Mouse (Mus musculus): Measurements from ENCODE around the gene Dab1. TPM values are rescaled to one million over a fixed set of nuclear protein-coding genes. Genes with fewer than 3 reads are reported as not detected.
A peak's percentile ranks its signal among the peaks of the same experiment; 100 is the strongest.

Gene Dab1
- total RNA-seq, 2 experiments from 2014 or later: 0.16 TPM; not detected in 1

DNA sequence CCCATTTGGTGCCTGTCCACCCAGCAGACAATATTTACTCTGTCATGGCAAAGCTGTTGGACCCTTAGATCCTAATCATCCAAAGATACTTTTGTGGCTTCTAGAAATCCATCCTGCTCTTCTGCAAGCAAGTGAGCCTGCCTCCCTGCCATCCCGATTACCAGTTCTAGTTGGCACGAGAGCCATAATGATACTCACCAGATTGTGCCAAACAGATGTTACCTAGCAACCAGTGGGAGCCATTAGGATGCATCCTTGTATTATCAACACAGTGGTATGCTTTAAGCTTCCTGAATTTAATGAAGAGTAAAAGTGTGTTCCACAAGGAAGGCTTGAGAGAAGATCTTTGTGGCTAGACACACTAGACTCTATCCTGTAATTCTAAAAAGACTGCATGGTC is 355.8 kb downstream of the Dab1 start:
- no peak for DNase-seq

DNA sequence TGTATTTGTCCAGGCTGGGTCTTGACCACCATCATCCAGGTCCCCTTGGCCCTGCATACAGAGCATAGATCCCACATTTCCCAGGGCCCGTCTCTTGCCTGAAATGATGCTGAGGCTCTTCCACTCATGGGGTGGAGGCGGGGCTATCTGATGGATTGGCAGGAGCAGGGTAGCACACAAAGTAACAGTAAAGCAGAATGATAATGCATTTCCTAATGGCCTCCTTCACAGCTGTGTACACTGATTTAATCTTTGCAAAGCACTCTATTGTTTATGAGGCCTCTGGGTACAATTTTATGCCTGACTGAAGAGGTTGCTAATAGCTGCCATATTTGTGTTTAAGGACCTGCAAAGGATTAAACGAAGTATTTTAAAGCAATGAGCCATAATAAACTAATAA is 374.7 kb downstream of the Dab1 start:
- DNase-seq: no peak

DNA sequence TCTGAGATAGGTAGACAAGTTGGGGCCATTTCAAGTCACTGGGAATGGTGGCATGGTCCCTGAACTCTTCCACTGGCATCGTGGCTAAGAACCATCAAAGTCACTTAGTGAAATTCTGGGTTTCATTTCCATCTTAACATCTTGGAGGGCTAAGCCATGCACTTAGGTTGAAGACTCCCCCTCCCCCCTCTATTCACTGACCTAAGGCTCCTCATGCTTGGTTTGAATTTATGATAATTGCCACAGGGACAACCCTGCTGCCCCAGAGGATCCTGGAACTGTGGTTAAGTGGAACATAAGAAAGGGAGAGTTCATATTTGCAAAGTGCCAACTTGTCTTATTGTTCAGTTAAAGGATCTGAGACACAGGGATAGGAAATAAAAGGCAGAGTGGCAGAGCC is 375.2 kb downstream of the Dab1 start:
- no peak for DNase-seq

DNA sequence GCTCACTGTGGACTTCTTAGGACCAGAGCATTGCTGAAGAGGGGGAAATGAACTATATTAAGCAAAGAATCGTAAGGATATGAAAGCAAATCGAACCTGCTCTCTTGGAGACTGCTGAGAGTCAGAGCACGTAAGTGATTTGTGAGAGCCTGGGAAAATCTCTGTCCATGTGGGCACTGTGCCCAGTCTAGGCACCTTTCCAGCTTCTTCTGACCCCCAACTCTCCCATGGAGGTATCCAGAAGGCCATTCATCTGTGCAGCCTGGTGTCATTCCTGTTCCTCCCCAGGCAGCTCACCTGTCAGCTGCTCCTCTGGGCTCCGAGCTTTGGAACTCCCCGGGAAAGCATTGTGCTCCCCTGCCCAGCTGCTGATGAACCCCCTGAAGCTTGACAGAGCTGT is 389.2 kb downstream of the Dab1 start:
- no peak for DNase-seq

DNA sequence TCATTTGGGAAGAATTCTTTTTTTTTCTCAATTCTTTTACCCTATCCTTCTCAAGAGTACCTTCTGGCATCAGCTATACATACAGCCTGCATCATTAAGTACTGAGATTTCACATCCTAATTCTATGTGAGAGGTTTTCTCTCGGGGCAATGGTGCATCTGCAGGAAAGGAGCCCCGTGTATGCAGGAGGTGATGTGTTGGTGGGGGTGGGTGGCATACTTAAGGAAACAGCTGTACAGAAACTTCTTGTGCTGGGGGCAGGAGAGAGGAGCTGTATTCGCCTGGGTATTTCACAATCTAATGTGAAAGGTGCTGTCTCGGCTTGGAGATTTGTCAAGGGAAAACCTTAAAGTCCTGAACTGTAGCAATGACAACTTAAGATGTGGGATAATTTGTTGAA is 392.5 kb downstream of the Dab1 start:
- no peak for DNase-seq

DNA sequence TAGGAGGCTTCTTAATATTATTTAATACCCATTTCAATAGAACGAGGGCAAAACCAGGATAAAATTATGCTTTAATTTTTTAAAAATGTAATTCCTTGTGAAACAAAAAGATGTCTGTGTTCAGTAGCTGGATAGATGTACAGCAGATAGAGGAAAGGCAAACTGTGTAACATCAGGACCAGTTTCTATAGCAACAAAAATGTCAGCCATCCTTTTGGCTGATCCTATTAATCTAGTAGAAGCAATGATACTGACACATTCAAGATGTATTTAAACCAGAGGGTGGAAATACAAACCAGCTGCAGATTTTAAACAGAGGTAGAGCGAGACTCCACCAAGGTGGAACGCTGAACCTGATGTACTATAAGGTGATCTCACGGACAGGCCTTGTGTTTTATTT is 393.0 kb downstream of the Dab1 start:
- no peak for DNase-seq

DNA sequence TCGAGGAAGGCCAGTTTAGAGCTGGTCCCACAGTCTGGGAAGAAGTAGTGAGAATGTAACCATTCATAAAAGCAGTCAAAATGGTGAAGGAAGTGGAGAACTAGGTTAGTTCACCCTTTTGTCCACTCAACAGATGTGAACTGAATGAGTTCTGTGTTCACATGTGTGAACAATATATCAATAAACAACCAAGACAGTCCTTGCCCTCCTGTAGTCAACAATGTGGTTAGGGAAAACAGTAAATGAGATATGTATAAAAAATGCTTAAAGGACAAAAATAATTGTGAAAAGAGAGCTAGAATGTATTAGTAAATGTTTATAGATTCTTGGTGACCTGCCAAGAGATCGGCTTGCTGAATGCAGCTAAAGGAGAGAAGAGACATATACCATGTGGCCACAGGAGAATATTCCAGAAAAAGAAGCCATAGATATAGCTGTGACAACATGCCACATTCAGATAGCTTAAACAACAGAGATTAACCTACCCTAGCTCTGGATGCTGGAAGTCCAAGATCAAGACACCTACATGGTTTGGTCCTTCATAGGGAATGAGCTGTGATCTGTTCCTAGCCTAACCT is 406.0 kb downstream of the Dab1 start:
- DNase-seq: no peak

DNA sequence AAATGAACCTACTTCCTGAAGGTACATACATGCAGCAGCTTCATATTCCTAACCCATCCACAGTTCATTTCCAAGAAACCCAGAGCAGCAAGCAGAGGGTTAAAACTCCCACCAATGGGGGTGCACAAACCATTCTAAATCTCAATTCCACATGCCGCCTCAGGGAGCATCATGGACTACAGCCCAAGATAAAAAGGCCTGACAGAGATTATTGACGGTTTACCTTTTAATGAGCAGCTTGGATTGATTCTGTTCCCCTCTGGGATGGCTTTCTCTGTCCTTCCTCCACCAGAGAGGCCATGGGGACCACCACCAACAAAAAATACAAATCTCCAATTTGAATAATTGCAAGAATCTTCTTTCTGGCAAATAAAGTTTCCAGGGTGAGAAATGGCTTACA is 407.7 kb downstream of the Dab1 start:
- no peak for DNase-seq

DNA sequence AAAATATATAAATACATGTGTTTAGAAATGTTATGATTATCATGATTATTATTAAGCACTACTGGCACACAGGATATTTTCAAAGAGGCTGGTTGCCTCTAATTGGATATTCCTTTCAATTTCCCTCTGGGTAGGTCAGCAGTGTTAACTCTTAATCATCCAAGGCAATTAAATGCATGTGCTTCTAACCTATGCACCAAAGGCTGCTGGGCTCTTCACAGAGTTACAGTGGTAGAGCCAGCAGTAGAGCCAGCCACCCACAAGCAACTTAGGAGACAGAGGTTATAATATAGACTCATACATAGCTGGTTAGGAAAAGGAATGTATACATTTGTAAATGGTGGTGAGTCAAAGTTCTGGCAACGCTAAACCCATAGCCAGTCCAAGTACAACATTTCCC is 408.1 kb downstream of the Dab1 start:
- no peak for DNase-seq

DNA sequence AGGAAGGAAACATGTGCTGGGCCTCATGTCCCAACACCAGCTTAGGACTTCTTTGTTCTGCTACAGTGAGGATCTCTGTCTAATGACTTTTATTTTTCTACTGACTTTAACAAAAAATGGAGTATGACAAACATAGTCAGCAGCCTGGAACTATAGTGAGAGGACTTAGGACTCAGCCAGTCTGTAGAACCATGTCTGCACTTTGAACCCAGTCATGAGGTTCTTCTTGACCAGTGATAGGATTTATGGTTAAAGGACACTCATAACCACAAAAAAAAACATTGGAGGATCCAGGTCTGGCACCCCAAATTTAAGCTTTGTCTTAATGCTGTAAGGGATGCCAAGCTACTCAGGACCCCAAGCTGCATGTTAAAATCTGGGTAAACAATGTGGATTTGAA is 416.9 kb downstream of the Dab1 start:
- no peak for DNase-seq

DNA sequence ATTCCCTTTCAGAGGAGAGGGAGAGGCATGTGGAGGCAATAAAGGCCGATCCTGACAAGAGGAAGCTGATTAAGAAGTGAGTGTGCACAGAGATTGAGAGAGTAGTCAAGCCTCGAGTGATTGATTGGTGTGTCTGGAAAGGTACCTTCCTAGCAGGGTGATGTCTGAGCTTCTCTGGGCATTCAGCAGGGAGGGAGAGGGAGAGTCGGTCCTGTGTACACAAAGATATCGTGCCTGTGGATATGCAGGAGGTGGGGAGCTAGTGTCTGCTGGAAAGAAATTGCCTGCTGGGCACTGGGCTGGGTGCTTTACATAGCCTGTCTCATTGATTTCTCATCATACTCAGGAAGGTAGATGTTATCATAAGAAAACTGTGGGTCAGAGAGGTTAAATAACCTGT is 420.4 kb downstream of the Dab1 start:
- DNase-seq: no peak

DNA sequence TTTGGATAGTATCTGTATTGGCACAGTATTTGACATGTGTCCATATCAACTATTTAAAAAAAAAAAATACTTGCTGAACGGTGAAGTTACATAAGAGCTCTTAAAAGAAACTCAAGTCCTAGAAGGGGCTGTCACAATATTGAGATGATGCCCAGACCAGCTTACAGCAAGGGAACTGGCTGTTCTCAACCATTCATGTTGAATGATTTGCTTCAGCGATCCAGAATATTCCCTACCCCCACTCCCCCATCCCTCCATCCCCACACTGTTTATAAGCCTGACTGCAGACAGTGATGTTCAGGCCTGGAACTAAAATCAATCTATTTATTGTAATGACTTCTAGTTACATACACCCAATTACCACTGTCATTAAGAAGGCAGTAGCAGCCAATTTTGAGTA is 424.3 kb downstream of the Dab1 start:
- DNase-seq: no peak

DNA sequence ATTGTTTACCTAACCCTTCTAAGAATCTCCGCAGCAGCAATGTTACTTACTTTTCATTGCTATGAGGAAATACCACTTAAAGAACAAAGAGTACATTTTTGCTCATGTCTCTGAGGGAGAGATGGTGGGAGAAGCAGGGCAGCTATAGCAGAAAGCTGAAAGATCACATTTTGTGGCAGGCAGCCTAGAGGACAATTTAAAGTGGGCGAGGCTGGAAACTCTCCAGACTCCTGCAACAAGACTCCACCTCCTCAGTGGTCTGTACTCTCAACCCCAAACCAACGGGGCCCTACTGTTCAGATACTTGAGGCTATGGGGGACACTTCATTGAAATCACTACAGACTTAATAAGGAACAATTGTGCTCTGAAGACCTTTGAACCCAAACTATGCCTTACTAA is 425.5 kb downstream of the Dab1 start:
- DNase-seq: no peak

DNA sequence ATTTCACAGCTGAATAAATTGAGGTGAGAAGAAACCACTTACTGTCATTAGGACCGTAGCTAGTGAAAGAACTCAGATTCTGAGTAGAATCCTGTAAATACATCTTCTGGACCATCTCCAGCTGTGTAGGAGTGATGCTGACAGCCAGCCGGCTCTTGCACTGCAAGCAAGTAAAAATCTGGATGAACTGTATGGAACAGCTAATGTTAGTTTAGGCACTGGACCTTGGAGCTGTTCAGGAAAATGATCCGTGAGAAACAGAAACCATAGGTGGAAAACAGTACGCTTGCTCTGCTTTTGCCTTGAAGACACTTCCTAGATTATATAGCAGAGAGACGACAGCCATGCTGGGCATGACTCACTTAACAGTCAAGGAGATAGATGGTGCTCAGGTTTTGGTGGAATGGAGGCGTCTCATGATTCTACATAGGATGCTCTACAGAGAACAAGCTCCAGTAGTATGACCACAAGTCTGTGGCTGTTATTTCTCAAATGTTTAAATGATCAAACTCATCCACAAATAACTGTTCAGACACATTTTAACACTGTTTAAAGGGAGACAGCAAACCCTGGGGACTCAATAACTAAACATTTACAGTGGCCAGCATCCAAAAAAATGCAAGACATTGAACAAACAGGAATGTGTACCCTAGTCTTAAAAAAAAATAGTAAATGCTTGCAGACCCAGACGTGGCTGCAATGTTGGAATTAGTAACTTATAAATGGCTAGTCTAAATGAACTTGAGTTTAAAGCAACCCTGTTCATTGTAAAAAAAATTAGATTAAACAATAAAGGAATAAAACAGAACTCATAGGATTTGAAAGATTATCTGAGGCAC is 429.0 kb downstream of the Dab1 start:
- no peak for DNase-seq

DNA sequence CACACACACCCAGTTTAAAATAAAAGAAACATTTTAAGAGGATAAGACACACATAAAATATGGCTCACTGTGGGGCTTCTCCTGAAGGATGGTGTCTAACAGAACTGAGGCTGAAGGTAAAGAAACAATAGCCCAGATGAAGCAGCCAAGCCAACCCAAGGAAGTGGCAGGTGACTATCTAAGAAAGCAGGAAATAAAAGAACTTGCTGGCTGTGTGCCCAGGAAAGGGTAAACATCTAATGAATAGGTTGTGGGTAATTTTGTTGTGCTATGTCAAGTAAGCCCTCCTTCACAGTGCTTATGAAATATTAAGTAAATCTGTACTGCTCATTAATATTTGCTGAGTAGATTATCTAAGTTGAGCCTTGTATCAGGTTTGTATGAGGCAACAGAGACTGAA is 438.0 kb downstream of the Dab1 start:
- DNase-seq: no peak

DNA sequence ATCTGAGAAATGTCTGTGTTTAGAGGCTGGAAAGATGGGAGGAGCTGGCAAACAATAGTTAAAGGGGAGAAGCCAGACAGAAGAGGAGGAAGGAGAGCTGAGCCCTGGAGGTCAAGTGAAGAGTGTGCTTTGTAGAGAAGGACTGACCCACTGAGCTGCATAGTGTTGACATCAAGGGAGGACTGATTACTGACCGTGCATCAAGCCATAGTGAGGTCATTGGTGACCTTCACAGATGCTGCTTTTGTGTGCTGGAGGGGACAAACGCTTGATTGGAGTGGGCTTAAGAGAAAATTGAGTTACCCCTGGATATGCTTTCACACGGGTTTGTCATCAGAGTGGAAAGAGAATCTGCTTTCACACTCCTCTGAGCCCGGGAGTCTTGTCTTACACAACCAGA is 440.4 kb downstream of the Dab1 start:
- DNase-seq: no peak

DNA sequence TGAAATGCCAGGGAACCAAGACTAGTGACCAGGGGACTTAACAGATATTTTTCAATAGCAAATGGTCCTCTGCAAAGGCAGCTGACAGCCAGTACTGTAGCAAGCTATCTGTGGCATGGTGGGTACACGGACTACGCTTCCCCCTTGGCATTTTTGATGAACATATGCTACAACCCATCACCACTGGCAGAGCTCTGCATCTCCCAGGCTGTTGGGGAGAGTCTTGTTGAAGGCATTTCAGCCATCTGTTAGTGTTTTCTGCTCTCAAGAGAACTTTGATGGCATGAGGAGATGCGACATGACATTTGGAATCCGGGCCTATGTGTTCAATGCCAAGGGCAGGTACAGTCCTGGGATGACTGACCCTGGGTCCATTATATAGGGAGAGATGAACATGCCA is 443.2 kb downstream of the Dab1 start:
- DNase-seq: no peak

DNA sequence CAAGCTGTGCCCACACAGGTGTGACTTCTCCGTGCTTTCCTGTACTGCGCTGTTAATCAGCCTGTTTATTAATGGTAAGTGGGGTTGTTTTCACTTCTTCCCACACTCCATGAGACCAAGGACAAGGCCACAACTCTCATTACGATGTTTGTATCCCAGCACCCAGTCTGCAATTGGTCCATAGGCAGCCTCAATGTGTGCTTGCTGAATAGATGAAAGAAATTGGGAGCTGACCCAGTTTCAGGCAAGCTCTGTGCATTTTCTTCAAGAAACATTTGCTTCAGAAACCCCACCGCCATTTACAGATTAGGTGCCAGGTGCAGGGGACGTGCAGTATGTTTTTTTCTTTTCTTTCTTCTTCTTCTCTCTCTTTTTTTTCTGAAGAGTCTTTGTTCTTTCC is 447.7 kb downstream of the Dab1 start:
- no peak for DNase-seq

DNA sequence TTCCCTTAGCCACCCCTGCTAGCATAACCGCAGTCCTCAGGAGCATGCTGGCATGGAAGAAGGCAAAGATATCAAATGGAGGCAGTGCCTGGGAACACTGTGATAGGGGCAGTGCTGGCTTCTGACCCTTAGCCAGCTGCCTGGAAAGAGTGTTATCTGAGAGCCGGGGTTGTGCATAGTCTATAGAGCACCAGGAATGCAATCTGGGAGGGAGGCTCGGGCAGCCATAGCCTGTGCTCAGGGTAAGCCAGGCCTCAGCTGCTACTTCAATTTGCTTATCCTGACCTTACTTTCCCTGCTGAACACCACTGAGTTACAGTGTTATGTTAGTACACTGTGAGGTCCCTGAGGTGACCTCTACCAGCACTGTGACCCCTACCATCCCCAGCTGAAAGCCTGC is 448.6 kb downstream of the Dab1 start:
- peak; percentile 26 for DNase-seq

DNA sequence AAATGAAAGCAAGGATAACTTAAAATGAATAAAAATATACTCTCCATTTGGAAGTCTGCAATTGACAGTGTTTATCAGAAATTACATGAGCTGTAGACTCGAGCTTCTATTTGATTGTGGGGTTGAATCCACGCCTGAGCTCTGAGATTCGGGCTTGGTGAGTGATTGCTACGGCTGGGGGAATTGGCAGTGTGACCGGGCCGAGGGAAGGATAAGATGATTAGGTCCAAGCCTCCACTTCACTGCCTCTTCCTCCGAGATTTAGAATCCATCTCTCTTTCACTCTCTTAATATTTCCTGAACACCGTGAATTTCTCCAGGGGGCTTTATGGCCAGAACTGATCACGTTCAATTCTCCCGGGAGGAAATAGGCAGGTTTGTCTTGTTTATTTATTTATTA is 452.1 kb downstream of the Dab1 start:
- DNase-seq: no peak

DNA sequence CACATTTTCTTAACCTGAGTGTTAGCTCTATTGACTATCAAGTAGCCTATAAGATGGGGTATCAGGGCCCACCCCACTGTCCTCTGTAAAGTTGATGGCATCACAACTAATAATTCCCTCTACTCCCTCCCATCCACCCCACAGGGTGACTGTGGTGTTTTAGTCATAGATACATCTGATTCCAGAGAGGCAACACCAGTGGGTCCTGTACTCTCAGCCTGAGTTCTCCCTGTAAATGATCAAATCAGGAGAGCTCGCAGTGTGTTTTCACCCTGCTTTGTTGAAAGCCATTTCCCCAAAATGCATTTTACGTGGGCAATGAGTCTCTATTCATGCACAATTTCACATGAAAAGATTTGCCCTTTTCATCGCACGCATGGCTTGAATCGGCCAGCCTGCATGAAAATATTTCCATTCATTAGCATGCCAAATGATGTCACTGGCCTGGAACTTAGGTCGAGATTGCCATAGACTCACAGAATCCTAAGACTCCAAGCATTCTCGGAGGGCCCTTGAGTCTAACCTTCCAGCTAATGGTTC is 454.8 kb downstream of the Dab1 start:
- DNase-seq: no peak

DNA sequence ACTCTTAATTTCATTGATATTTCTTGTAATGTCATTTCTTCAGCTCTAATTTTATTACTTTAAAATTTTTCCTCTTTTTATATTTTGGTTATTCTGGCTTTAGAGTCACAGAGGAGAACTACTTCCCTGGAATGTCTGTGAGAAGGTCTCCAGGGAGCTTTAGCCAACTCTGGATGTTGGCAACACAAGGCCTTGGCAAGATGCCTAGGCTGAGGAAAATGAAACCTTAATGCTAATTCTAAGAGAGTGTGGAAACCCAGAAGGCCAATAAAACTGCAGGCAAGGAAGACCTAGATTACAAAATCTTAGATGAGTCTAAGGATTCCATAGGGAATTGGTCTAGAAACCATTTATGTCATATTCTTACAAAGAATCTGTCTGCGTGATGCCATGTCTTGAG is 458.6 kb downstream of the Dab1 start:
- DNase-seq: peak; percentile 32

DNA sequence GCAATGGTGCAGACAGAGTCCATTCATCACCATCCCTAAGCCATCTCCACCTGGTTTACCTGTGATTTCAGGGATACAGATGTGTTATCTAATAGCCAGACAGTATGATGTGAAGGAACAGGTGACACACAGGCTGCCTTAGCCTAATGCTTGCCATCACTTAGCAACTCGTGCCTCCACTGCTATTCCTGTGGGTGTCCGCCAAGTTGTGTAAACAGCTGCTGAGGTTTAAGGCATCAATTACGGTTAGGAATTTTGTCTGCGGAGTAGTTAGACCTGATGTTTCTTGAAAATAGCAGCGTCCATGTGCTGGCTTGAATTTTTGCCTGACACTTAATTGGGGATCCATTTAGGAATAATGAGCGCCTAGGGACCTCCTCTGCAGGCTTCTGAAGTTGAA is 487.1 kb downstream of the Dab1 start:
- no peak for DNase-seq

DNA sequence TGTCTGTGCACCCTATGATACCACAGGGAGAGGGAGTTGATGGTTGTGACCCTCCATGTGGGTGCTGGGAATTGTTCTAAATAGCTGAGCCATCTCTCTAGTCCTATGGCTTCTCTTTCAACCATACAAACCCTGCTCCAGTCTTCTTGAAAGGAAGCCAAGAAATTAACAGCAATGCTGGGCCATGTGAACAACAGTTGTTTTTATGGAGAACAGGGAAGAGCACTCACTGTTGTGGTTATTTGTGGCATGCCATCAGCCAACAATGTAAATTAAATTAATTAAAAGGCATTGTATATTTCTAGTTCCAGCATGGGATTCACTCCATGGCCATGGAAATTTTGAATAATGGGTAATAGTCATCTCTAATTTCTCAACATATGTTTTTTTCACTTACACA is 492.5 kb downstream of the Dab1 start:
- no peak for DNase-seq

All from gastrocnemius, postnatal 25 days (tissue).